Comparison of ENCODE assay signal across 23 mouse cellular contexts in the genomic region with DNA sequence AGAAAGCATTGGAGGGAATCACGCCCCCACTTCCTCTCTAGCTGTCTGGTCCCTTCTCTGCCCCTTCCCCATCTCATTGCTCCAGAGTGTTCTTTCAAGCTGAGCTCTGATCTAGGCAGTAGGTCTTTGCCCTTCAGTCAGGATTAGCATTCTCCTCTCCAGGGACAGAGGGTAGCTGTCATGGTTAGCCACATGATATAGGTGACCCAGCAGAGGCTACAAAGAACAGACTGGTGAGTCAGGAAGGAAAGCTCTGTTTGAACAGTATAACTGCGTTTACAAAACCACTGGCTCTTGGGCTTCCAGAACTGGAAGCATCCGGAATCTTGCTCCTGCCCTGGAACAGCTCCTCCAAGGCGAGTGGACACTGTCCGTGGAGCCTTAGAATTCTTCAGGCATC.
"Had no signal": no experiment of that assay in that cellular context is flagged by ENCODE, and none has a peak within 500 bp of the region (broad histone marks: within the 10 kb centered on the region; RNA-seq: fewer than 3 reads in every experiment).

No protein-coding gene starts in this region.

- H3K36me3 ChIP-seq: heart, embryonic 10.5 days; heart, embryonic 12.5 days; hindbrain, embryonic 13.5 days; hindbrain, embryonic 15.5 days; limb, embryonic 13.5 days; limb, embryonic 15.5 days had no signal

- H3K4me1 ChIP-seq: hindbrain, embryonic 15.5 days had no signal

- H3K4me3 ChIP-seq: gastrocnemius, adult 2 months; heart, embryonic 10.5 days; heart, embryonic 12.5 days; hindbrain, embryonic 13.5 days; hindbrain, embryonic 15.5 days; limb, embryonic 13.5 days; limb, embryonic 15.5 days had no signal

- DNase-seq: gastrocnemius, adult 2 months; gastrocnemius, postnatal 10 days; gastrocnemius, postnatal 25 days; heart, adult 18-20 months; heart, postnatal 10 days; heart, postnatal 36 days; kidney, adult 11 months; kidney, adult 2 months; kidney, postnatal 10 days; kidney, postnatal 25 days; kidney, postnatal 4 days; layer of hippocampus, adult 9-11 months; layer of hippocampus, postnatal 36 days; left cerebral cortex, postnatal 4 days had no signal

- H3K9me3 ChIP-seq: heart, embryonic 10.5 days; heart, embryonic 12.5 days; hindbrain, embryonic 13.5 days; hindbrain, embryonic 15.5 days; limb, embryonic 13.5 days; limb, embryonic 15.5 days had no signal

- H3K27me3 ChIP-seq: heart, embryonic 12.5 days; hindbrain, embryonic 13.5 days; hindbrain, embryonic 15.5 days; limb, embryonic 13.5 days; limb, embryonic 15.5 days had no signal

- H3K27ac ChIP-seq: gastrocnemius, adult 2 months; heart, embryonic 10.5 days; hindbrain, embryonic 13.5 days; hindbrain, embryonic 15.5 days; hindbrain, postnatal 0 days; limb, embryonic 13.5 days; limb, embryonic 15.5 days; liver, embryonic 14.5 days had no signal

- H3K9ac ChIP-seq: heart, embryonic 12.5 days; hindbrain, embryonic 13.5 days; hindbrain, embryonic 15.5 days; limb, embryonic 13.5 days; limb, embryonic 15.5 days; liver, embryonic 14.5 days had no signal

- ATAC-seq: forebrain, embryonic 16.5 days; hindbrain, postnatal 0 days had no signal

- H3K4me2 ChIP-seq: heart, embryonic 12.5 days; hindbrain, embryonic 13.5 days; hindbrain, embryonic 15.5 days; limb, embryonic 13.5 days; limb, embryonic 15.5 days had no signal
